Mouse (Mus musculus) MEL (cell line): Measurements from ENCODE around the gene Degs1. TPM values are rescaled to one million over a fixed set of nuclear protein-coding genes. Genes with fewer than 3 reads are reported as not detected.

Source experiments
- DNase-seq: peaks from one replicate; pipeline ENCODE4 v3.0.0; 2011; ENCODE audit warnings: low read depth, low spot score
- H3K27ac ChIP-seq: 2 replicates; pipeline ENCODE4 v1.5.1; 2012; ENCODE audit warnings: low read depth, mild to moderate bottlenecking, control low read depth, low read length, moderate library complexity; ENCODE audit not compliant: control insufficient read depth
- H3K27me3 ChIP-seq, 2 experiments: fragments of 150-350 bp in 1 of 2; sonication (generic) in 1 of 2; 2 replicates each; pipeline ENCODE4 v1.6.1; 2012; ENCODE audit warnings: low read length in 2 of 2, mild to moderate bottlenecking in 2 of 2, improper control_type of control experiment in 1 of 2, moderate library complexity in 1 of 2; ENCODE audit not compliant: insufficient read depth in 2 of 2, control insufficient read depth in 1 of 2
- H3K36me3 ChIP-seq, 2 experiments: 2 replicates each; pipeline ENCODE4 v1.6.1; 2012 to 2014; ENCODE audit warnings: low read length in 2 of 2, improper control_type of control experiment in 1 of 2, inconsistent platforms in 1 of 2, mild to moderate bottlenecking in 1 of 2; ENCODE audit not compliant: insufficient read depth in 2 of 2, control insufficient read depth in 1 of 2
- H3K4me1 ChIP-seq, 2 experiments: fragments of 150-350 bp in 1 of 2; sonication (generic) in 1 of 2; 2 replicates each; pipeline ENCODE4 v1.6.1; 2012; ENCODE audit warnings: low read length in 2 of 2, improper control_type of control experiment in 1 of 2, mild to moderate bottlenecking in 1 of 2; ENCODE audit not compliant: insufficient read depth in 2 of 2, control insufficient read depth in 1 of 2
- H3K4me3 ChIP-seq, 2 experiments: fragments of 150-350 bp in 1 of 2; sonication (generic) in 1 of 2; 2 replicates each; pipeline ENCODE4 v1.5.1; 2012; ENCODE audit warnings: low read depth in 2 of 2, low read length in 2 of 2, mild to moderate bottlenecking in 2 of 2, moderate library complexity in 2 of 2, control low read depth in 1 of 2, improper control_type of control experiment in 1 of 2; ENCODE audit not compliant: control insufficient read depth in 1 of 2, insufficient read depth in 1 of 2
- H3K79me2 ChIP-seq: 2 replicates; pipeline ENCODE4 v1.6.1; 2012; ENCODE audit warnings: mild to moderate bottlenecking, low read length, moderate library complexity; ENCODE audit not compliant: control insufficient read depth, poor library complexity, insufficient read depth
- H3K9ac ChIP-seq: 2 replicates; pipeline ENCODE4 v1.6.1; 2012; ENCODE audit warnings: low read depth, mild to moderate bottlenecking, control low read depth, low read length, moderate library complexity; ENCODE audit not compliant: control insufficient read depth, poor library complexity, severe bottlenecking
- H3K9me3 ChIP-seq: fragments of 150-350 bp; sonication (generic); replicated peaks from 2 replicates; pipeline ENCODE4 v1.6.1; 2012; ENCODE audit warnings: mild to moderate bottlenecking, low read length, improper control_type of control experiment, moderate library complexity; ENCODE audit not compliant: insufficient read depth
- BHLHE40 ChIP-seq: IDR thresholded peaks from 2 replicates; pipeline ENCODE4 v1.6.1; 2012; ENCODE audit warnings: low read depth, mild to moderate bottlenecking, inconsistent platforms, low read length, improper control_type of control experiment, borderline replicate concordance
- CHD1 ChIP-seq: IDR thresholded peaks from 2 replicates; pipeline ENCODE4 v1.6.1; 2012; ENCODE audit warnings: low read depth, mild to moderate bottlenecking, inconsistent platforms, low read length, improper control_type of control experiment
- CHD2 ChIP-seq: IDR thresholded peaks from 2 replicates; pipeline ENCODE4 v1.6.1; 2011; ENCODE audit warnings: low read length, improper control_type of control experiment
- E2F4 ChIP-seq: IDR thresholded peaks from 2 replicates; pipeline ENCODE4 v1.6.1; 2011; ENCODE audit warnings: low read depth, low read length, improper control_type of control experiment, borderline replicate concordance
- ELF1 ChIP-seq: IDR thresholded peaks from 2 replicates; pipeline ENCODE4 v1.6.1; 2014; ENCODE audit warnings: low read depth, mild to moderate bottlenecking, inconsistent platforms, low read length, improper control_type of control experiment, moderate library complexity
- ETS1 ChIP-seq: IDR thresholded peaks from 2 replicates; pipeline ENCODE4 v1.6.1; 2012; ENCODE audit warnings: low read depth, mild to moderate bottlenecking, inconsistent platforms, low read length, improper control_type of control experiment, moderate library complexity
- JUND ChIP-seq: IDR thresholded peaks from 2 replicates; pipeline ENCODE4 v1.6.1; 2011; ENCODE audit warnings: low read depth, mild to moderate bottlenecking, improper control_type of control experiment, low read length
- KAT2A ChIP-seq: conservative IDR thresholded peaks from 2 replicates; pipeline ENCODE4 v1.6.1; 2012; ENCODE audit warnings: low read depth, low read length, improper control_type of control experiment, inconsistent platforms
- MAFK ChIP-seq: IDR thresholded peaks from 2 replicates; pipeline ENCODE4 v1.6.1; 2011; ENCODE audit warnings: low read depth, mild to moderate bottlenecking, low read length, improper control_type of control experiment, borderline replicate concordance
- MAZ ChIP-seq: IDR thresholded peaks from 2 replicates; pipeline ENCODE4 v1.6.1; 2012; ENCODE audit warnings: low read depth, mild to moderate bottlenecking, inconsistent platforms, low read length, improper control_type of control experiment
- NELFE ChIP-seq: IDR thresholded peaks from 2 replicates; pipeline ENCODE4 v1.6.1; 2011; ENCODE audit warnings: low read depth, low read length, improper control_type of control experiment
- POLR2A ChIP-seq, 2 experiments: IDR thresholded peaks; 2 replicates each; pipeline ENCODE4 v1.6.1; 2011 to 2012; ENCODE audit warnings: low read length in 2 of 2, mild to moderate bottlenecking in 2 of 2, control low read depth in 1 of 2, improper control_type of control experiment in 1 of 2, low read depth in 1 of 2, moderate library complexity in 1 of 2; ENCODE audit not compliant: control insufficient read depth in 1 of 2, insufficient read depth in 1 of 2, poor library complexity in 1 of 2
- RAD21 ChIP-seq: IDR thresholded peaks from 2 replicates; pipeline ENCODE4 v1.6.1; 2011; ENCODE audit warnings: mild to moderate bottlenecking, low read depth, low read length, improper control_type of control experiment
- RCOR1 ChIP-seq: IDR thresholded peaks from 2 replicates; pipeline ENCODE4 v1.6.1; 2012; ENCODE audit warnings: low read depth, mild to moderate bottlenecking, inconsistent platforms, low read length, improper control_type of control experiment
- SMC3 ChIP-seq: IDR thresholded peaks from 2 replicates; pipeline ENCODE4 v1.6.1; 2011; ENCODE audit warnings: low read depth, low read length, improper control_type of control experiment
- UBTF ChIP-seq: IDR thresholded peaks from 2 replicates; pipeline ENCODE4 v1.6.1; 2012; ENCODE audit warnings: low read depth, mild to moderate bottlenecking, inconsistent platforms, low read length, improper control_type of control experiment, moderate library complexity, borderline replicate concordance; ENCODE audit not compliant: insufficient read depth
- USF1 ChIP-seq: IDR thresholded peaks from 2 replicates; pipeline ENCODE4 v1.6.1; 2014; ENCODE audit warnings: low read depth, mild to moderate bottlenecking, inconsistent platforms, low read length, improper control_type of control experiment, moderate library complexity
- USF2 ChIP-seq, 2 experiments: IDR thresholded peaks; 2 replicates each; pipeline ENCODE4 v1.6.1; 2011 to 2012; ENCODE audit warnings: improper control_type of control experiment in 2 of 2, low read length in 2 of 2, borderline replicate concordance in 1 of 2, inconsistent platforms in 1 of 2, low read depth in 1 of 2, mild to moderate bottlenecking in 1 of 2; ENCODE audit not compliant: insufficient read depth in 1 of 2
- ZC3H11A ChIP-seq: IDR thresholded peaks from 2 replicates; pipeline ENCODE4 v1.6.1; 2012; ENCODE audit warnings: low read depth, mild to moderate bottlenecking, inconsistent platforms, low read length, improper control_type of control experiment
- polyA plus RNA-seq, 2 experiments: library from polyadenylated mRNA; stranded (reverse) in 1 of 2; unstranded in 1 of 2; fragments of >175 nt in 1 of 2; fragments of >200 nt in 1 of 2; gene quantifications; 2 replicates each; pipeline versions ENCODE4 v1.2.1 to v1.2.4; 2012; ENCODE audit warnings: low replicate concordance in 2 of 2, low read depth in 1 of 2; ENCODE audit not compliant: insufficient read length in 2 of 2, insufficient read depth in 1 of 2, missing spikeins in 1 of 2
- total RNA-seq: library from RNA; depleted of rRNA; stranded (reverse); fragments of 300-350 nt; gene quantifications from 2 replicates; pipeline ENCODE4 v1.2.3, GENCODE M21; 2012

Gene Degs1
- total and polyA plus RNA-seq, 3 experiments, result 46.3 to 54.3 TPM; not detected in 1

GRCm38 (mm10) chr1:182235174-182235573, 47.4 kb downstream of the Degs1 start:
- H3K4me3 ChIP-seq, result no peak overlapping the region
- H3K27ac ChIP-seq, result no peak overlapping the region
- no peaks in the 10 kb centered on the region for H3K4me1 ChIP-seq
- no peaks in the 10 kb centered on the region for H3K36me3 ChIP-seq
- DNase-seq, result no peak
- H3K79me2 ChIP-seq, result no peaks in the 10 kb centered on the region
- no peaks in the 10 kb centered on the region; a peak in 1 of 4 replicates for H3K27me3 ChIP-seq
- TF ChIP-seq MAZ (no peak), ETS1 (no peak), MAFK (no peak), USF2 (IDR thresholded peaks at IDR 0.05; ENCODE audit: borderline replicate concordance in 1 of 2, insufficient read depth in 1 of 2, low read depth in 1 of 2, low read length in 2 of 2) (no peak), CHD1 (no peak), RAD21 (no peak), RCOR1 (no peak), POLR2A (IDR thresholded peaks at IDR 0.05; ENCODE audit: control insufficient read depth in 1 of 2, insufficient read depth in 1 of 2, low read depth in 1 of 2, low read length in 2 of 2, poor library complexity in 1 of 2) (no peak), SMC3 (no peak)
- H3K9me3 ChIP-seq, result no peaks in the 10 kb centered on the region
- no peak overlapping the region for H3K9ac ChIP-seq

GRCm38 (mm10) chr1:182229381-182229780, 53.2 kb downstream of the Degs1 start:
- Histone ChIP-seq H3K4me3 (no peak overlapping the region), H3K79me2 (no peaks in the 10 kb centered on the region), H3K4me1 (no peaks in the 10 kb centered on the region), H3K27me3 (no peaks in the 10 kb centered on the region; a peak in 2 of 4 replicates), H3K9me3 (no peaks in the 10 kb centered on the region), H3K27ac (no peak overlapping the region), H3K36me3 (no peaks in the 10 kb centered on the region), H3K9ac (no peak overlapping the region)
- no peak for DNase-seq
- no peak for TF ChIP-seq ZC3H11A
- no peak for TF ChIP-seq ELF1
- TF ChIP-seq BHLHE40, result no peak
- TF ChIP-seq ETS1, result no peak
- TF ChIP-seq CHD2, result no peak
- TF ChIP-seq CHD1, result no peak
- TF ChIP-seq NELFE, result no peak
- no peak for TF ChIP-seq UBTF
- TF ChIP-seq KAT2A, result no peak
- TF ChIP-seq USF1, result no peak
- no peak for TF ChIP-seq E2F4
- no peak for TF ChIP-seq JUND
